Mouse (Mus musculus) neural tube, embryonic 15.5 days (tissue): Measurements from ENCODE around the gene Mtln. TPM values are rescaled to one million over a fixed set of nuclear protein-coding genes. Genes with fewer than 3 reads are reported as not detected.

Source experiments
- ATAC-seq: fragments of 200-750 bp; cut with Nextera tagmentation; 2 replicates; pipeline ENCODE4 v1.8.0; 2017; ENCODE audit warnings: mild to moderate bottlenecking, moderate TSS enrichment, moderate library complexity; ENCODE audit not compliant: low FRiP score
- H3K27ac ChIP-seq: fragments of 300-500 bp; sonication (generic); replicated peaks from 2 replicates; pipeline ENCODE4 v1.5.1; 2015; ENCODE audit warnings: mild to moderate bottlenecking, inconsistent platforms
- H3K27me3 ChIP-seq: fragments of 300-500 bp; sonication (generic); replicated peaks from 2 replicates; pipeline ENCODE4 v1.6.1; 2015; ENCODE audit warnings: inconsistent platforms
- H3K36me3 ChIP-seq: fragments of 300-500 bp; sonication (generic); 2 replicates; pipeline ENCODE4 v1.6.1; 2015; ENCODE audit warnings: inconsistent platforms
- H3K4me1 ChIP-seq: fragments of 300-500 bp; sonication (generic); 2 replicates; pipeline ENCODE4 v1.6.1; 2015; ENCODE audit warnings: inconsistent platforms
- H3K4me2 ChIP-seq: fragments of 300-500 bp; sonication (generic); 2 replicates; pipeline ENCODE4 v1.6.1; 2015; ENCODE audit warnings: inconsistent platforms, mild to moderate bottlenecking, moderate library complexity
- H3K4me3 ChIP-seq: fragments of 300-500 bp; sonication (generic); replicated peaks from 2 replicates; pipeline ENCODE4 v1.5.1; 2015; ENCODE audit warnings: mild to moderate bottlenecking, inconsistent platforms
- H3K9ac ChIP-seq: fragments of 300-500 bp; sonication (generic); replicated peaks from 2 replicates; pipeline ENCODE4 v1.6.1; 2015; ENCODE audit warnings: mild to moderate bottlenecking, inconsistent platforms
- H3K9me3 ChIP-seq: fragments of 300-500 bp; sonication (generic); replicated peaks from 2 replicates; pipeline ENCODE4 v1.6.1; 2016; ENCODE audit warnings: inconsistent platforms
- WGBS: fragments of 180-500 bp; shearing (Covaris S2); methylation state at CpG from one replicate; pipeline ENCODE4 v1.1.7; 2015; ENCODE audit warnings: mixed read lengths; 5-methylcytosine and 5-hydroxymethylcytosine counted together
- polyA plus RNA-seq: library from polyadenylated mRNA; unstranded; fragments of >200 nt; fragmentation: Nextera tagmentation; extraction: Ambion mirVana; gene quantifications from 2 replicates; pipeline ENCODE4 v1.2.1, GENCODE M21; 2015

The Mtln gene
- polyA plus RNA-seq, 1 experiment from 2014 or later, result 61.3 TPM

- Histone ChIP-seq H3K27ac (no peak overlapping the region), H3K4me1 (no peaks in the 10 kb centered on the region), H3K4me3 (no peak overlapping the region), H3K36me3 (no peaks in the 10 kb centered on the region), H3K9ac (no peak overlapping the region), H3K9me3 (no peaks in the 10 kb centered on the region), H3K27me3 (no peaks in the 10 kb centered on the region), H3K4me2 (no peak overlapping the region)
- 86% methylated on average over 1 of the region's 1 CpGs for WGBS
- no peak for ATAC-seq
Observed at GRCm38 (mm10) chr2:127749376-127749775, 42.9 kb downstream of the Mtln start.

GRCm38 (mm10) chr2:127748316-127748715 is 44.0 kb downstream of the Mtln start:
- no peaks in the 10 kb centered on the region for H3K36me3 ChIP-seq
- no peak overlapping the region for H3K4me3 ChIP-seq
- WGBS, result 72% methylated on average over 7 of the region's 7 CpGs
- H3K4me1 ChIP-seq, result no peaks in the 10 kb centered on the region
- no peaks in the 10 kb centered on the region for H3K27me3 ChIP-seq
- ATAC-seq, result no peak
- no peaks in the 10 kb centered on the region for H3K9me3 ChIP-seq
- H3K9ac ChIP-seq, result no peak overlapping the region
- no peak overlapping the region for H3K4me2 ChIP-seq
- no peak overlapping the region for H3K27ac ChIP-seq

- Histone ChIP-seq H3K4me3 (no peak overlapping the region), H3K9me3 (no peaks in the 10 kb centered on the region), H3K36me3 (no peaks in the 10 kb centered on the region), H3K9ac (no peak overlapping the region), H3K27ac (no peak overlapping the region), H3K4me2 (no peak overlapping the region), H3K27me3 (no peaks in the 10 kb centered on the region), H3K4me1 (no peaks in the 10 kb centered on the region)
- no peak for ATAC-seq
- 89% methylated on average over 3 of the region's 3 CpGs for whole genome bisulfite sequencing
Observed at GRCm38 (mm10) chr2:127742637-127743036, 49.7 kb downstream of the Mtln start.

Other genes with a start within 250 kb of the Mtln start
- gene Zfp661, start 205.4 kb downstream of the Mtln start, polyA plus RNA-seq, result 6.3 and 6.5 TPM in 2 replicates
- gene Mrps5, start 205.3 kb downstream of the Mtln start, polyA plus RNA-seq, result 141 and 147 TPM in 2 replicates
- 7.0 and 8.0 TPM in 2 replicates for gene Mal, start 135.8 kb downstream of the Mtln start, polyA plus RNA-seq
- 0.99 and 2.6 TPM in 2 replicates for gene Mall, start 62.6 kb downstream of the Mtln start, polyA plus RNA-seq
- gene Nphp1, start 3.6 kb downstream of the Mtln start, polyA plus RNA-seq, result 11.8 and 16.9 TPM in 2 replicates
- 5.3 and 13.7 TPM in 2 replicates for gene Bub1, start 39.4 kb upstream of the Mtln start, polyA plus RNA-seq
- gene Acoxl, start 46.4 kb upstream of the Mtln start, polyA plus RNA-seq, result 0.13 and 0.33 TPM in 2 replicates